Mouse (Mus musculus) heart, postnatal 0 days (tissue): ENCODE data around the gene Tprn.

Experiments used
- CTCF ChIP-seq: IDR thresholded peaks from 2 replicates; pipeline ENCODE4 v1.5.1; 2016; ENCODE audit warnings: antibody characterized with exemption, control low read depth, low read depth
- EP300 ChIP-seq: IDR thresholded peaks from 2 replicates; pipeline ENCODE4 v1.6.1; 2016; ENCODE audit warnings: antibody characterized with exemption, low read depth

DNA sequence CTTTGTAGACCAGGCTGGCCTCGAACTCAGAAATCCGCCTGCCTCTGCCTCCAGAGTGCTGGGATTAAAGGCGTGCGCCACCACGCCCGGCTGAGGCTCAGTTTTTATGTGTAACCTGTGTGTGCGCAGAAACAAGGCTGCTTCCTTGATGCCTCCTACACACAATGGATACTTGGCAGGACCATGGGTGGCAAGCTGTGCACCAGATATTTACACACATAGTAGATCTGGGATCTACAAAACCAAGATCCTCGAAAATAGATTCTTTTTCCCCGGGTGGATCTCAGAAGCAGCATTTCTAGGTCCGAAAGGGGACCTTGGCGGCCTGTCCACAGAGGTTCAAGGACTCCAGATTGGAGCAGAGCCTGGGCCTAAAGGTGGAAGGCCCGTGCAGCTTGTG, 548 bp upstream of the Tprn start:
- TF ChIP-seq CTCF (no peak), EP300 (no peak)
